23 mouse cellular contexts compared by ENCODE assay signal in the genomic region with DNA sequence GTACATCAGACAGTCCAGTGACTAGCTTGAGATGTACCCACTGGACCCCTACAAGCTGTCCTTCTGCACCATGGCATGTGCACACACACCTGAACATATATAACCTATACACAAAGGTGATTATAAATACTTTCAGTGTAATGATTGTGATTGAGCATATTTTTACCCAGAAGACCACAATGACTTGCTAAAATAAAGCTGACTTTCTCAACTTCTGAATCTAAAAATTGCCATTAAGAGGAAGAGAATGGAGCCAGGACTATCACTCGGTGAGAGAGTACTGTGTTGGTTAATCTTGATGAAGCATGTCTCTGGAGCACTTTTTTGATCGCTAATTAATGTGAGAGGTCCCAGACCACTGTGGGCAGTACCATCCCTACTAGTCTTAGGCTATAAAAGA.
"Had no signal": no experiment of that assay in that cellular context is flagged by ENCODE, and none has a peak within 500 bp of the region (broad histone marks: within the 10 kb centered on the region; RNA-seq: fewer than 3 reads in every experiment).

No protein-coding gene starts in this region.

- H3K4me1 ChIP-seq: heart, embryonic 10.5 days; heart, embryonic 12.5 days; hindbrain, embryonic 13.5 days; hindbrain, embryonic 15.5 days; intestine, embryonic 15.5 days; limb, embryonic 10.5 days; limb, embryonic 12.5 days; liver, embryonic 13.5 days; liver, embryonic 15.5 days had no signal

- H3K9ac ChIP-seq: heart, embryonic 12.5 days; hindbrain, embryonic 13.5 days; hindbrain, embryonic 15.5 days; intestine, embryonic 15.5 days; limb, embryonic 12.5 days; liver, embryonic 13.5 days; liver, embryonic 15.5 days had no signal

- DNase-seq: gastrocnemius, postnatal 14 days; gastrocnemius, postnatal 36 days; heart, postnatal 10 days; heart, postnatal 4 days; kidney, adult 18-20 months; kidney, adult 8-10 months; kidney, postnatal 10 days; kidney, postnatal 25 days; layer of hippocampus, adult 9-11 months; layer of hippocampus, postnatal 36 days; liver; liver, embryonic 13.5 days had no signal

- H3K27ac ChIP-seq: heart, embryonic 10.5 days; hindbrain, embryonic 13.5 days; hindbrain, embryonic 15.5 days; intestine, embryonic 15.5 days; limb, embryonic 10.5 days; limb, embryonic 12.5 days; liver, embryonic 13.5 days; liver, embryonic 15.5 days had no signal

- H3K9me3 ChIP-seq: heart, embryonic 10.5 days; heart, embryonic 12.5 days; hindbrain, embryonic 13.5 days; hindbrain, embryonic 15.5 days; intestine, embryonic 15.5 days; limb, embryonic 10.5 days; limb, embryonic 12.5 days; liver, embryonic 13.5 days; liver, embryonic 15.5 days had no signal

- ATAC-seq: inflammation-experienced regulatory T-cells, adult 6 months; intestine, embryonic 15.5 days; intestine, postnatal 0 days had no signal

- H3K4me3 ChIP-seq: heart, embryonic 10.5 days; heart, embryonic 12.5 days; hindbrain, embryonic 13.5 days; hindbrain, embryonic 15.5 days; intestine, embryonic 15.5 days; limb, embryonic 10.5 days; limb, embryonic 12.5 days; liver, embryonic 13.5 days; liver, embryonic 15.5 days had no signal

- H3K4me2 ChIP-seq: heart, embryonic 12.5 days; hindbrain, embryonic 13.5 days; hindbrain, embryonic 15.5 days; intestine, embryonic 15.5 days; limb, embryonic 12.5 days; liver, embryonic 11.5 days; liver, embryonic 13.5 days; liver, embryonic 15.5 days had no signal

- H3K36me3 ChIP-seq: heart, embryonic 10.5 days; heart, embryonic 12.5 days; hindbrain, embryonic 13.5 days; hindbrain, embryonic 15.5 days; intestine, embryonic 15.5 days; limb, embryonic 10.5 days; limb, embryonic 12.5 days; liver, embryonic 13.5 days; liver, embryonic 15.5 days had no signal

- H3K27me3 ChIP-seq: heart, embryonic 12.5 days; hindbrain, embryonic 13.5 days; hindbrain, embryonic 15.5 days; intestine, embryonic 15.5 days; limb, embryonic 12.5 days; liver, embryonic 13.5 days had no signal
